Mouse (Mus musculus) liver, postnatal 0 days (tissue): ENCODE results near the gene Arl5b.

Experiments used
- CTCF ChIP-seq: sonication (generic); IDR thresholded peaks from 2 replicates; pipeline ENCODE4 v1.5.1; 2016; ENCODE audit warnings: antibody characterized with exemption, low read depth
- EP300 ChIP-seq: IDR thresholded peaks from 2 replicates; pipeline ENCODE4 v1.6.1; 2016; ENCODE audit warnings: antibody characterized with exemption, low read depth, mild to moderate bottlenecking

GRCm38 (mm10) chr2:15067091-15067490 is 17.9 kb downstream of the Arl5b start:
- TF ChIP-seq CTCF (no peak), EP300 (no peak)
